10 mouse cellular contexts compared by ENCODE assay signal in the genomic region with DNA sequence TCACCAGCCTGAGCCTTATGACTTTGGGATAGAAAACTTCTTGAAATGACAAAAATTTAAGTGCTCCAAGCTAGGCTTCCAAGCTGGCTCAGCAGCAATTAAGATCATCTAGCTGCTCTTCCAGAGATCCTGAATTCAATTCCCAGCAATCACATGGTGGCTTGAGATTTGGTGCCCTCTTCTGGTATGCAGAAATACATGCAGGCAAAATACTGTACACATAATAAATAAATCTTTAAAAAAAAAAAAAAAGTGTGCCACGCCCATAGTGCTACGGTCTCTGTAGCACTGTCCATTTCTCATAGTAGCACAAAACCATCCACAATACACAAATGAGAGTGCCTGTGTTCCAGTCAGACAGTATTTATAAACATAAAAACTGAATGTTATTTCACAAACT. TPM values are rescaled to one million over a fixed set of nuclear protein-coding genes. Genes with fewer than 3 reads are reported as not detected.
DNase-seq lines count a peak whose midpoint lies in the region; ATAC-seq and TF ChIP-seq lines count a peak whose summit lies in the region.
"Had no signal": no experiment of that assay in that cellular context is flagged by ENCODE, and none has a peak within 500 bp of the region (broad histone marks: within the 10 kb centered on the region; RNA-seq: fewer than 3 reads in every experiment).

No protein-coding gene starts in this region.

- peak; percentile 20 for DNase-seq in heart, postnatal 4 days
- DNase-seq in heart, postnatal 36 days = no peak
- no peak for DNase-seq in midbrain, postnatal 0 days (ENCODE audit: low spot score)
- peak; percentile 17 for DNase-seq in c-Kit-positive CD71-positive TER-119-positive erythroid progenitor cells, embryonic 14.5 days (ENCODE audit: low spot score)
- DNase-seq in frontal cortex, postnatal 14 days (ENCODE audit: low spot score in 2 of 2) = no peak
- DNase-seq in right cerebral cortex, postnatal 36 days (ENCODE audit: low spot score in 2 of 2) = no peak
- DNase-seq: gastrocnemius, postnatal 36 days; right cerebral cortex, postnatal 14 days had no signal

- no peak for ATAC-seq in midbrain, postnatal 0 days (ENCODE audit: low FRiP score)
- no peak for ATAC-seq in midbrain, embryonic 15.5 days (replicated peaks)
- ATAC-seq in erythroid progenitor cell, adult 5-6 weeks (replicated peaks; ENCODE audit: low FRiP score, poor library complexity, severe bottlenecking) = no peak

- H3K27me3 ChIP-seq in midbrain, postnatal 0 days (ENCODE audit: insufficient read depth, low read length) = no peaks in the 10 kb centered on the region
- no peaks in the 10 kb centered on the region for H3K27me3 ChIP-seq in midbrain, embryonic 15.5 days (replicated peaks)

- no peaks in the 10 kb centered on the region for H3K4me1 ChIP-seq in midbrain, postnatal 0 days (ENCODE audit: insufficient read depth, low read length)
- H3K4me1 ChIP-seq in midbrain, embryonic 15.5 days = no peaks in the 10 kb centered on the region

- H3K4me2 ChIP-seq in midbrain, postnatal 0 days (ENCODE audit: low read depth, low read length, poor library complexity, severe bottlenecking) = no peak overlapping the region
- H3K4me2 ChIP-seq in midbrain, embryonic 15.5 days = no peak overlapping the region

- intact Hi-C loops in heart, postnatal 36 days (cut with DNase I) = loop anchor here (1.0 kb wide), 1 partner anchor 30 kb away; no protein-coding TSS in a partner anchor

- no peak overlapping the region for H3K4me3 ChIP-seq in midbrain, postnatal 0 days (ENCODE audit: low read depth, low read length)
- no peak overlapping the region for H3K4me3 ChIP-seq in midbrain, embryonic 15.5 days

- TF ChIP-seq CTCF in midbrain, postnatal 0 days (IDR thresholded peaks at IDR 0.05) = peak; percentile 59

- 92% methylated on average over 2 of the region's 2 CpGs for WGBS in midbrain, postnatal 0 days
- WGBS in midbrain, embryonic 15.5 days = 87% methylated on average over 2 of the region's 2 CpGs

- H3K27ac ChIP-seq in midbrain, postnatal 0 days (ENCODE audit: low read depth, low read length) = no peak overlapping the region
- H3K27ac ChIP-seq in midbrain, embryonic 15.5 days = no peak overlapping the region

- H3K9ac ChIP-seq in midbrain, postnatal 0 days (replicated peaks; ENCODE audit: low read length, poor library complexity, severe bottlenecking) = no peak overlapping the region
- H3K9ac ChIP-seq in midbrain, embryonic 15.5 days = no peak overlapping the region

- H3K36me3 ChIP-seq in midbrain, postnatal 0 days (ENCODE audit: insufficient read depth, low read length) = peaks cover 10% of the 10 kb centered on the region
- H3K36me3 ChIP-seq in midbrain, embryonic 15.5 days (replicated peaks) = peaks cover 12% of the 10 kb centered on the region; the same call in 1 of the 2 replicates

- H3K9me3 ChIP-seq in midbrain, postnatal 0 days (ENCODE audit: low read length) = no peaks in the 10 kb centered on the region
- H3K9me3 ChIP-seq in midbrain, embryonic 15.5 days = no peaks in the 10 kb centered on the region

RNA-seq across cellular contexts. Expression of a gene that starts 19.2 kb away (rescaled TPM):
- total RNA-seq in heart, postnatal 4 days (2021) = 10 to 100 TPM; 31.6 to 34.4 TPM
- total RNA-seq in heart, postnatal 36 days (2021) = 10 to 100 TPM; 23.4 to 27.4 TPM
- total RNA-seq in midbrain, postnatal 0 days (2014; rRNA removed) = 47.8 and 54.4 TPM in 2 replicates
- 58.2 and 61.1 TPM in 2 replicates for polyA plus RNA-seq in midbrain, postnatal 0 days (2015; fragmentation: Nextera tagmentation; extraction: Ambion mirVana)
- 83.2 and 89.6 TPM in 2 replicates for polyA plus RNA-seq in midbrain, embryonic 15.5 days (2015; fragmentation: Nextera tagmentation; extraction: Ambion mirVana)
- 21.3 and 25.2 TPM in 2 replicates for total RNA-seq in erythroid progenitor cell, adult 5-6 weeks (2015; ENCODE audit: low replicate concordance)
- 20.0 and 24.4 TPM in 2 replicates for total RNA-seq in erythroid progenitor cell, adult 5-6 weeks (2017; ENCODE audit: low replicate concordance)

RNA-seq across cellular contexts. Expression of a gene that starts 26.5 kb away (rescaled TPM):
- total RNA-seq in heart, postnatal 4 days (2021) = 10 to 100 TPM; 55.8 to 56.5 TPM
- total RNA-seq in heart, postnatal 36 days (2021) = 10 to 100 TPM; 57.2 to 58.4 TPM
- total RNA-seq in midbrain, postnatal 0 days (2014; rRNA removed) = 122 and 135 TPM in 2 replicates
- 46.5 and 49.3 TPM in 2 replicates for polyA plus RNA-seq in midbrain, postnatal 0 days (2015; fragmentation: Nextera tagmentation; extraction: Ambion mirVana)
- polyA plus RNA-seq in midbrain, embryonic 15.5 days (2015; fragmentation: Nextera tagmentation; extraction: Ambion mirVana) = 68.4 and 77.8 TPM in 2 replicates
- total RNA-seq in erythroid progenitor cell, adult 5-6 weeks (2015; ENCODE audit: low replicate concordance) = 15.9 and 72.1 TPM in 2 replicates
- total RNA-seq in erythroid progenitor cell, adult 5-6 weeks (2017; ENCODE audit: low replicate concordance) = 17.1 and 35.3 TPM in 2 replicates

RNA-seq across cellular contexts. Expression of a gene that starts 26.8 kb away (rescaled TPM):
- 10 to 100 TPM; 15.7 to 16.3 TPM for total RNA-seq in heart, postnatal 4 days (2021)
- 10 to 100 TPM; 16.7 to 17.3 TPM for total RNA-seq in heart, postnatal 36 days (2021)
- 40.5 and 42.5 TPM in 2 replicates for total RNA-seq in midbrain, postnatal 0 days (2014; rRNA removed)
- 14.5 and 16.2 TPM in 2 replicates for polyA plus RNA-seq in midbrain, postnatal 0 days (2015; fragmentation: Nextera tagmentation; extraction: Ambion mirVana)
- 24.5 and 25.1 TPM in 2 replicates for polyA plus RNA-seq in midbrain, embryonic 15.5 days (2015; fragmentation: Nextera tagmentation; extraction: Ambion mirVana)
- 22.6 and 25.9 TPM in 2 replicates for total RNA-seq in erythroid progenitor cell, adult 5-6 weeks (2015; ENCODE audit: low replicate concordance)
- total RNA-seq in erythroid progenitor cell, adult 5-6 weeks (2017; ENCODE audit: low replicate concordance) = 19.0 and 20.7 TPM in 2 replicates

RNA-seq across cellular contexts. Expression of a gene that starts 56.8 kb away (rescaled TPM):
- under 1 TPM; 0.21 to 0.70 TPM for total RNA-seq in heart, postnatal 4 days (2021)
- total RNA-seq in heart, postnatal 36 days (2021) = under 1 TPM in 1 of 2 experiments, not detected in 1; 0.11 TPM
- total RNA-seq in midbrain, postnatal 0 days (2014; rRNA removed) = 16.2 and 23.2 TPM in 2 replicates
- polyA plus RNA-seq in midbrain, postnatal 0 days (2015; fragmentation: Nextera tagmentation; extraction: Ambion mirVana) = 12.5 and 14.1 TPM in 2 replicates
- polyA plus RNA-seq in midbrain, embryonic 15.5 days (2015; fragmentation: Nextera tagmentation; extraction: Ambion mirVana) = 16.8 and 17.9 TPM in 2 replicates
- total RNA-seq in erythroid progenitor cell, adult 5-6 weeks (2015; ENCODE audit: low replicate concordance) = not detected in 2 replicates
- total RNA-seq in erythroid progenitor cell, adult 5-6 weeks (2017; ENCODE audit: low replicate concordance) = not detected in 2 replicates

Comparison
In these comparisons a context has a peak if more than half of its experiments do, and no peak if none do; other contexts are left out.
1. DNase-seq: peak in heart, postnatal 4 days (single experiment) and c-Kit-positive CD71-positive TER-119-positive erythroid progenitor cells, embryonic 14.5 days (single experiment); none in heart, postnatal 36 days (0 of 2), midbrain, postnatal 0 days (single experiment), frontal cortex, postnatal 14 days (0 of 2) and right cerebral cortex, postnatal 36 days (0 of 2).